Mouse (Mus musculus) c-Kit-positive CD71-negative TER-119-negative erythroid progenitor cells, embryonic 14.5 days (primary cell): ENCODE measurements around the gene Mip.
"Not testable (repeated sequence)": the region's sequence is repeated elsewhere in the genome, so short reads cannot be mapped to it uniquely, and the experiment has no call there.

Experiments used
- DNase-seq: peaks from one replicate; pipeline ENCODE4 v3.0.0-alpha.2; 2013; ENCODE audit warnings: low read depth

Mip gene

GRCm38 (mm10) chr10:128211390-128212108 is 14.1 kb upstream of the Mip start, which contains the start of gene Spryd4:
TSS of gene Spryd4 (minus strand) at chr10:128211807.
- DNase-seq, result peak; percentile 87

- DNase-seq, result no peak
These were observed 13.5 kb upstream of the Mip start for GRCm38 (mm10) chr10:128212148-128212547.

GRCm38 (mm10) chr10:128212871-128213323 is 12.7 kb upstream of the Mip start:
- DNase-seq, result peak; percentile 69

GRCm38 (mm10) chr10:128214112-128214511 is 11.5 kb upstream of the Mip start:
- DNase-seq, result not testable (repeated sequence)

- DNase-seq, result no peak
These were observed 10.7 kb upstream of the Mip start for GRCm38 (mm10) chr10:128214981-128215380.

GRCm38 (mm10) chr10:128218387-128219117 is 7.1 kb upstream of the Mip start:
- DNase-seq, result no peak

- no peak for DNase-seq
These were observed 3.9 kb upstream of the Mip start for GRCm38 (mm10) chr10:128221533-128222286.

GRCm38 (mm10) chr10:128225064-128225463 is 574 bp upstream of the Mip start:
- no peak for DNase-seq

- no peak for DNase-seq
These were observed 2.0 kb downstream of the Mip start for GRCm38 (mm10) chr10:128227592-128227991.

GRCm38 (mm10) chr10:128228009-128228408 is 2.4 kb downstream of the Mip start:
- no peak for DNase-seq

GRCm38 (mm10) chr10:128230582-128230981 is 4.9 kb downstream of the Mip start:
- DNase-seq, result no peak

- DNase-seq, result no peak
These were observed 5.5 kb downstream of the Mip start for GRCm38 (mm10) chr10:128231146-128231545.

GRCm38 (mm10) chr10:128231697-128232419 is 6.2 kb downstream of the Mip start, which contains the start of gene Timeless:
TSS of gene Timeless (plus strand) at chr10:128232065.
- peak; percentile 70 for DNase-seq

GRCm38 (mm10) chr10:128232420-128232985 is 6.9 kb downstream of the Mip start:
- DNase-seq, result peak; percentile 75

- no peak for DNase-seq
These were observed 10.7 kb downstream of the Mip start for GRCm38 (mm10) chr10:128236321-128236720.

- DNase-seq, result no peak
These were observed 12.3 kb downstream of the Mip start for GRCm38 (mm10) chr10:128237807-128238480.

GRCm38 (mm10) chr10:128239140-128239539 is 13.5 kb downstream of the Mip start:
- DNase-seq, result no peak

- no peak for DNase-seq
These were observed 14.5 kb downstream of the Mip start for GRCm38 (mm10) chr10:128240131-128240530.

GRCm38 (mm10) chr10:128243252-128243651 is 17.6 kb downstream of the Mip start:
- no peak for DNase-seq

GRCm38 (mm10) chr10:128244121-128244520 is 18.5 kb downstream of the Mip start:
- DNase-seq, result no peak
